Mouse (Mus musculus) ES-Bruce4 (cell line): Measurements from ENCODE around the gene Ankrd34a.

ENCODE experiments used
- CTCF ChIP-seq: IDR thresholded peaks from one replicate; pipeline ENCODE4 v1.8.1; 2011; ENCODE audit warnings: low read depth, low read length
- POLR2A ChIP-seq: IDR thresholded peaks from one replicate; pipeline ENCODE4 v1.8.1; 2011; ENCODE audit warnings: low read length; ENCODE audit not compliant: insufficient read depth

GRCm38 (mm10) chr3:96556651-96557635 lies 39.5 kb upstream of the Ankrd34a start:
- TF ChIP-seq CTCF, result no peak
- TF ChIP-seq POLR2A, result no peak
